Mouse (Mus musculus) hindbrain, embryonic 11.5 days (tissue): ENCODE measurements around the gene Cdk17. TPM values are rescaled to one million over a fixed set of nuclear protein-coding genes. Genes with fewer than 3 reads are reported as not detected.

ENCODE experiments used
- ATAC-seq: fragments of 200-750 bp; cut with Nextera tagmentation; 2 replicates; pipeline ENCODE4 v1.8.0; 2017; ENCODE audit warnings: mild to moderate bottlenecking, moderate TSS enrichment, moderate library complexity; ENCODE audit not compliant: low FRiP score
- DNase-seq: peaks from one replicate; pipeline ENCODE4 v3.0.0-alpha.2; 2015; ENCODE audit warnings: low spot score
- H3K27ac ChIP-seq: fragments of 300-500 bp; sonication (generic); 2 replicates; pipeline ENCODE4 v1.5.1; 2014; ENCODE audit warnings: mild to moderate bottlenecking, low read depth, low read length
- H3K27me3 ChIP-seq: fragments of 300-500 bp; sonication (generic); 2 replicates; pipeline ENCODE4 v1.6.1; 2014; ENCODE audit warnings: mild to moderate bottlenecking, low read length, moderate library complexity, mixed read lengths; ENCODE audit not compliant: control insufficient read depth, insufficient read depth
- H3K36me3 ChIP-seq: fragments of 300-500 bp; sonication (generic); 2 replicates; pipeline ENCODE4 v1.6.1; 2014; ENCODE audit warnings: mild to moderate bottlenecking, low read length, moderate library complexity, mixed read lengths; ENCODE audit not compliant: control insufficient read depth, insufficient read depth
- H3K4me1 ChIP-seq: fragments of 300-500 bp; sonication (generic); replicated peaks from 2 replicates; pipeline ENCODE4 v1.6.1; 2014; ENCODE audit warnings: low read length, mixed read lengths; ENCODE audit not compliant: control insufficient read depth, insufficient read depth
- H3K4me2 ChIP-seq: fragments of 300-500 bp; sonication (generic); replicated peaks from 2 replicates; pipeline ENCODE4 v1.6.1; 2014; ENCODE audit warnings: mild to moderate bottlenecking, low read depth, low read length
- H3K4me3 ChIP-seq: fragments of 300-500 bp; sonication (generic); 2 replicates; pipeline ENCODE4 v1.5.1; 2014; ENCODE audit warnings: low read depth, low read length
- H3K9ac ChIP-seq: fragments of 300-500 bp; sonication (generic); 2 replicates; pipeline ENCODE4 v1.6.1; 2014; ENCODE audit warnings: low read depth, low read length
- H3K9me3 ChIP-seq: fragments of 300-500 bp; sonication (generic); 2 replicates; pipeline ENCODE4 v1.6.1; 2016; ENCODE audit warnings: low read length; ENCODE audit not compliant: control insufficient read depth
- WGBS: fragments of 180-500 bp; shearing (Covaris S2); extraction: QIAGEN DNeasy Blood & Tissue Kit; methylation state at CpG from one replicate; pipeline ENCODE4 v1.1.7; 2014; 5-methylcytosine and 5-hydroxymethylcytosine counted together
- polyA plus RNA-seq: library from polyadenylated mRNA; unstranded; fragments of >200 nt; fragmentation: Nextera tagmentation; extraction: Ambion mirVana; gene quantifications from 2 replicates; pipeline ENCODE4 v1.2.1, GENCODE M21; 2014

The Cdk17 gene
- polyA plus RNA-seq, 1 experiment from 2014 or later: 37.3 TPM

- H3K4me2 ChIP-seq: no peak overlapping the region
- H3K27me3 ChIP-seq: no peaks in the 10 kb centered on the region
- no peaks in the 10 kb centered on the region for H3K36me3 ChIP-seq
- H3K9ac ChIP-seq: no peak overlapping the region
- ATAC-seq (no peak), DNase-seq (no peak)
- 0 out of 2 replicates have a peak, but pooled peaks cover 3% of the 10 kb centered on the region for H3K4me1 ChIP-seq
- no peaks in the 10 kb centered on the region for H3K9me3 ChIP-seq
- no peak overlapping the region for H3K27ac ChIP-seq
- H3K4me3 ChIP-seq: no peak overlapping the region
- WGBS: 93% methylated on average over 8 of the region's 8 CpGs
Observed at GRCm38 (mm10) chr10:93251426-93251825, 90.8 kb downstream of the Cdk17 start.

GRCm38 (mm10) chr10:93252661-93253060 is 92.0 kb downstream of the Cdk17 start:
- no peaks in the 10 kb centered on the region for H3K27me3 ChIP-seq
- H3K9ac ChIP-seq: no peak overlapping the region
- H3K27ac ChIP-seq: no peak overlapping the region
- H3K4me1 ChIP-seq: 0 out of 2 replicates have a peak, but pooled peaks cover 3% of the 10 kb centered on the region
- no peaks in the 10 kb centered on the region for H3K36me3 ChIP-seq
- ATAC-seq (no peak), DNase-seq (no peak)
- 93% methylated on average over 2 of the region's 2 CpGs for WGBS
- H3K4me3 ChIP-seq: no peak overlapping the region
- H3K4me2 ChIP-seq: no peak overlapping the region
- H3K9me3 ChIP-seq: no peaks in the 10 kb centered on the region

GRCm38 (mm10) chr10:93253156-93253555 is 92.5 kb downstream of the Cdk17 start:
- Histone ChIP-seq H3K4me1 (0 out of 2 replicates have a peak, but pooled peaks cover 3% of the 10 kb centered on the region), H3K4me2 (no peak overlapping the region), H3K9me3 (no peaks in the 10 kb centered on the region), H3K27me3 (no peaks in the 10 kb centered on the region), H3K27ac (no peak overlapping the region), H3K9ac (no peak overlapping the region), H3K4me3 (no peak overlapping the region), H3K36me3 (no peaks in the 10 kb centered on the region)
- DNase-seq: no peak
- 96% methylated on average over 6 of the region's 6 CpGs for WGBS
- ATAC-seq: no peak

GRCm38 (mm10) chr10:93255294-93255693 is 94.6 kb downstream of the Cdk17 start:
- Histone ChIP-seq H3K9ac (no peak overlapping the region), H3K27ac (peak overlapping the region; percentile 70), H3K27me3 (no peaks in the 10 kb centered on the region), H3K4me3 (no peak overlapping the region), H3K4me2 (no peak overlapping the region), H3K36me3 (no peaks in the 10 kb centered on the region), H3K4me1 (0 out of 2 replicates have a peak, but pooled peaks cover 3% of the 10 kb centered on the region), H3K9me3 (no peaks in the 10 kb centered on the region)
- ATAC-seq (no peak), DNase-seq (no peak)
- WGBS: 42% methylated on average over 13 of the region's 13 CpGs

- peaks cover 13% of the 10 kb centered on the region for H3K4me1 ChIP-seq
Observed at GRCm38 (mm10) chr10:93259826-93260225, 99.2 kb downstream of the Cdk17 start.

GRCm38 (mm10) chr10:93261132-93261980 is 100.7 kb downstream of the Cdk17 start:
- H3K27me3 ChIP-seq: no peaks in the 10 kb centered on the region
- H3K27ac ChIP-seq: no peak overlapping the region
- ATAC-seq (no peak), DNase-seq (no peak)
- H3K9ac ChIP-seq: 0 out of 2 replicates have a peak overlapping the region, but pooled peaks have one; percentile 3
- H3K9me3 ChIP-seq: no peaks in the 10 kb centered on the region
- 35% methylated on average over 16 of the region's 16 CpGs for WGBS
- H3K4me3 ChIP-seq: no peak overlapping the region
- H3K36me3 ChIP-seq: no peaks in the 10 kb centered on the region
- H3K4me2 ChIP-seq: 0 out of 2 replicates have a peak overlapping the region, but pooled peaks have one; percentile 6
- peaks cover 10% of the 10 kb centered on the region for H3K4me1 ChIP-seq

More at GRCm38 (mm10) chr10:93259826-93260225, 99.2 kb downstream of the Cdk17 start:
- no peak for ATAC-seq
- no peaks in the 10 kb centered on the region for H3K36me3 ChIP-seq
- no peaks in the 10 kb centered on the region for H3K9me3 ChIP-seq
- 88% methylated on average over 5 of the region's 5 CpGs for WGBS
- no peak overlapping the region for H3K4me2 ChIP-seq
- H3K4me3 ChIP-seq: no peak overlapping the region
- no peak for DNase-seq
- H3K27me3 ChIP-seq: no peaks in the 10 kb centered on the region
- H3K9ac ChIP-seq: no peak overlapping the region
- no peak overlapping the region for H3K27ac ChIP-seq

GRCm38 (mm10) chr10:93261981-93262499 is 101.4 kb downstream of the Cdk17 start:
- peak; percentile 70; the same call in 1 of the 2 replicates for ATAC-seq
- 26% methylated on average over 15 of the region's 15 CpGs for WGBS
- H3K27ac ChIP-seq: no peak overlapping the region
- H3K9ac ChIP-seq: no peak overlapping the region
- no peak overlapping the region for H3K4me3 ChIP-seq
- H3K36me3 ChIP-seq: no peaks in the 10 kb centered on the region
- 0 out of 2 replicates have a peak overlapping the region, but pooled peaks have one; percentile 6 for H3K4me2 ChIP-seq
- peaks cover 10% of the 10 kb centered on the region for H3K4me1 ChIP-seq
- H3K9me3 ChIP-seq: no peaks in the 10 kb centered on the region
- no peak for DNase-seq
- H3K27me3 ChIP-seq: no peaks in the 10 kb centered on the region

- no peaks in the 10 kb centered on the region for H3K36me3 ChIP-seq
- no peak overlapping the region for H3K9ac ChIP-seq
- ATAC-seq: 0 out of 2 replicates have a peak, but pooled peaks have one; percentile 21
- no peaks in the 10 kb centered on the region for H3K9me3 ChIP-seq
- H3K4me2 ChIP-seq: no peak overlapping the region
- no peaks in the 10 kb centered on the region for H3K27me3 ChIP-seq
- 54% methylated on average over 8 of the region's 8 CpGs for WGBS
- H3K4me1 ChIP-seq: peaks cover 10% of the 10 kb centered on the region
- no peak for DNase-seq
- H3K4me3 ChIP-seq: no peak overlapping the region
- no peak overlapping the region for H3K27ac ChIP-seq
Observed at GRCm38 (mm10) chr10:93263431-93263830, 102.8 kb downstream of the Cdk17 start.
